Mouse (Mus musculus) gastrocnemius, postnatal 10 days (tissue): ENCODE results near the gene Trrap. TPM values are rescaled to one million over a fixed set of nuclear protein-coding genes. Genes with fewer than 3 reads are reported as not detected.
A peak's percentile ranks its signal among the peaks of the same experiment; 100 is the strongest.

ENCODE experiments used
- DNase-seq: peaks from one replicate; pipeline ENCODE4 v3.0.0; 2021; ENCODE audit warnings: mixed read lengths
- microRNA-seq, 2 experiments: library from miRNA; unstranded; fragments of <30 nt; microRNA quantifications; one replicate each; pipeline ENCODE4 v1.2.0; 2021
- total RNA-seq, 2 experiments: library from RNA; stranded (reverse); gene quantifications; 2 replicates each; pipeline ENCODE4 v1.2.3; 2021

Gene Trrap
- total RNA-seq, 2 experiments from 2014 or later = 42.3 to 59.6 TPM

- no peak for DNase-seq
Measured at GRCm38 (mm10) chr5:144872326-144872725, 104.8 kb downstream of the Trrap start.

- no peak for DNase-seq
Measured at GRCm38 (mm10) chr5:144872867-144873266, 105.3 kb downstream of the Trrap start.

GRCm38 (mm10) chr5:144875227-144875626 is 107.7 kb downstream of the Trrap start:
- DNase-seq = no peak

- peak; percentile 80 for DNase-seq
Measured at GRCm38 (mm10) chr5:144875892-144876291, 108.4 kb downstream of the Trrap start.

- DNase-seq = no peak
Measured at GRCm38 (mm10) chr5:144877021-144877420, 109.5 kb downstream of the Trrap start.

DNA sequence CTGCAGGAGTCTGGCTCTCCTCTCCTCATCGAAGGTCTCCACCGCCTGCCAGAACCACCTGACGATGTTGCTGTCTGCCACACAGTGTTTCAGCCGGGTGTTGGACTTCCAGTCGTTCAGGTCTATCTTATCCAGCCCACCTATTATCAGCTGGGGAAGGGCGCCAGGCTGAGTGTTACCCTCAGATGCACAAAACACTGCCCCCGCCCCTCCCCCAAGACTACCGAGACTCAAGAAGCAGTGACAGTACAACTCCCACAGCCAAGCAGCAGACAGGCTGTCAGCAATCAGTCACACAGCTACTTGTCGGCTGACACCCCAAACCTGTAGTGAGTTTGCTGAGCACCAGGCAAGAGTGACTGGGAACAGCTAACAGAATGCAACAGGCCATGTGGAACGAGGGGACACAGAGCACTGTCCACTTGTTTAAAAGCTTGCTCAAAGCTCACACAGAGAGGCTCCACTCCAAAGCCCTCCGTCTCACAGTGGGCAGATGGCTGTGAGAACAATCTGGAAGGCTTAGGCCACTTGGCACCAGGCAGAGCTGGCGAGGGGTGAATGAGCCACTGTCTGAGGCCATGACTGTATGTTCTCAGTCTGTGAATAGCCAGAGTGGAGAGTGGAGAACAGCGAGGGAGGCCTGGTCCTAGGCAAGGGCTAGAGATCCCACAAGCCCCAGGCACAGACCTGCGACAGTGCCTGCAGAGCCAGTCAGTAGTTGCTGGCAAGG is 114.3 kb downstream of the Trrap start:
- no peak for DNase-seq

GRCm38 (mm10) chr5:144884629-144885217 is 117.2 kb downstream of the Trrap start:
- no peak for DNase-seq

DNA sequence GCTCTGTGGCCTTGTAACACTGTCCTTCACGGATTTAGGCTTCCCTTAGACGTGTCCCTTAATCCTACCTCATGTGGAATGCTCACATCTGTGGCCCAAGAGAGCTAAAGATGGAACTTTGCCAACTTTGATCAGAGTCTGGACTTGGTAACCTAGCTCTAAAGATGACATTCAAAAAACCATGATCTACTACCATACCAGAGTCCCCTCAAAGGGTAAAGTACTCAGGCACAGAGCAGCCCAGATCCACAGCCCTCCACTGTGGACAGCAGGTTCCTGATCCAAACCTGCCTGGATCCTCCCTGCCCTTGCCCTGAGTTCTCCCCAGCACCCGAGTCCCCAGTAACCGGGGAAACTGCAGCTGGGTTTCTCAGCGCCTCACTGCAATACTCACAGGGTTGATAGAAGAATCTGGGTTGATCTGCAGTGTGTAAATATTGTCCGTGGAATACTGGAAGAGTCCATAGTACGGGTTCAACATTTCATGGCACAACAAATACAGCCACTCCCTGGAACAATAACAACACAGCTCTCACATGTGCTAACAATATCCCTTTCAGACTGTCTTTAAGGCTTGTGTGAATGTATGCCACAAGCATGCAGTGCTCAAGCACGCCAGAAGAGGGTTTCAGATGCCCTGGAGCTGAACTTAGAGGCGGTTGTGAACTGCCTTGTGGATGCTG is 118.6 kb downstream of the Trrap start:
- no peak for DNase-seq

GRCm38 (mm10) chr5:144891276-144891675 is 123.7 kb downstream of the Trrap start:
- peak; percentile 70 for DNase-seq

DNA sequence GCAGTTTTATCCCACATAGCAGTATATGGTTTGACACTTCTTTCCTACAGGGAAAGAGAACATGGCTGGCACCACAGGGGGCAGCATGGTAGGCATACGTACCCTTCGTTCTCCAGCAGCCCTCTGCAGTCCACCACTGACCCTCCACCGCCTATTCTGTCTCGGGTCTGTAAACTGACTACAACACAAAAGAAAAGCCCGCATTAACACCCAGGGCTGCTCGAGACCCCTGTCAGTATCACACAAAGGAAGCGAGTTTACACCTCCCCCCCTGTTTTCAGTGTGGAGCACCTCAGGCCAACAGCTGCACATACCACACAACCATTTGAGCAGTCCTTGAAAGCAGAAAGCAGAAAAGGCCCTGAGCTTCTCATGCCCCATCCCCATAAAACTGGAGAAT is 130.3 kb downstream of the Trrap start:
- DNase-seq = no peak

- no peak for DNase-seq
Measured at GRCm38 (mm10) chr5:144898448-144899052, 131.0 kb downstream of the Trrap start.

- DNase-seq = no peak
Measured at GRCm38 (mm10) chr5:144901035-144901434, 133.5 kb downstream of the Trrap start.

- DNase-seq = peak; percentile 41
Measured at GRCm38 (mm10) chr5:144901791-144902190, 134.3 kb downstream of the Trrap start.

- no peak for DNase-seq
Measured at GRCm38 (mm10) chr5:144904356-144905134, 137.0 kb downstream of the Trrap start.

GRCm38 (mm10) chr5:144907591-144907990 is 140.1 kb downstream of the Trrap start:
- no peak for DNase-seq

Small RNAs within 50 kb of the gene (microRNA-seq; reads per million reads assigned to microRNA genes)
- gene Mir7039 = 0 to 0.25 reads per million in 2 experiments

Other genes starting within 250 kb of the Trrap start
- gene Nptx2, start 221.8 kb upstream of the Trrap start, total RNA-seq = under 1 TPM; 0.27 to 0.31 TPM
- under 1 TPM; 0.14 to 0.45 TPM for gene Tmem130, start 5.9 kb upstream of the Trrap start, total RNA-seq
- 10 to 100 TPM; 15.7 to 20.2 TPM for gene Smurf1, start 198.1 kb downstream of the Trrap start, total RNA-seq